Mouse (Mus musculus) natural killer cell, adult 2 months (primary cell): ENCODE measurements around the gene Adora1.

Experiments used
- DNase-seq, 2 experiments: peaks; one replicate each; pipeline ENCODE4 v3.0.0; 2022; ENCODE audit warnings: low spot score in 2 of 2

Adora1 gene

DNA sequence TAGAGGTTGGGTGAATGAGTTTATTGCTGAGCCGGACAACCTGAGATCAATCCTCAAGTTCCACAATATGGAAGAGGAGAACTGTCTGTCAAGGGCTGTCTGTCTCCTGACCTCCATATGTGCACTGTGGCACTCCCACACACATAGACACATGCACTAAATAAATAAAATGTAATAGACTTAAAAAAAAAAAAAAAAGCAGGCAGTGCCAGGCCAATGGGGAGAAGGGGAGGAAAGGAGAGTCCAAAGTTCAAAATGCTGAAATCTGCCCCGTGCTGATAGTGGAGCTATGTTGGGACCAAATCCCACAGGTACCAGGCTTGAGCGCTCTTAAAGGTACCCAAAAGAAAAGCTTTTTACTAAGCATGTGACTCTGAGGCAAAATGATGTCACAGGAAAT lies 2.2 kb upstream of the Adora1 start:
- DNase-seq: no peak

DNA sequence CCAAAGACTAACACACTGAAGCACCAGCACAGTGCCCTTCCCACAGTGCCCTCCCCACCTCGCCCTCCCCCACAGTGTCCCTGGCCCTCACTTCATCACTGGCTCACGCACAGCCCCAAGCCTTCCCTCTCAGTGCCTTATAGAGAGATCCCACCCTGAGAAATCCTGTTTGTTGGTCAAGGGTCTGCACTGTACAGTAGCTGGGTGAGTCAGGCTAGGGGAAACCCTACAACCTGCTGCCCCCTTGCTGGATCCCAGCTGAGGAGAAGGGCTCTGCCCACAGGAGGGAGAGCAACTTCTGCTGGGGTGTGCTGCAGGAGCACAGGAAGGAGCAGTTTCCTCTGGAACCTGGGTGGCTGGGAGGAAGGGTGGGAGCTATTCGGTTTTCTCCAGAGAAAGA lies 911 bp upstream of the Adora1 start:
- no peak for DNase-seq

DNA sequence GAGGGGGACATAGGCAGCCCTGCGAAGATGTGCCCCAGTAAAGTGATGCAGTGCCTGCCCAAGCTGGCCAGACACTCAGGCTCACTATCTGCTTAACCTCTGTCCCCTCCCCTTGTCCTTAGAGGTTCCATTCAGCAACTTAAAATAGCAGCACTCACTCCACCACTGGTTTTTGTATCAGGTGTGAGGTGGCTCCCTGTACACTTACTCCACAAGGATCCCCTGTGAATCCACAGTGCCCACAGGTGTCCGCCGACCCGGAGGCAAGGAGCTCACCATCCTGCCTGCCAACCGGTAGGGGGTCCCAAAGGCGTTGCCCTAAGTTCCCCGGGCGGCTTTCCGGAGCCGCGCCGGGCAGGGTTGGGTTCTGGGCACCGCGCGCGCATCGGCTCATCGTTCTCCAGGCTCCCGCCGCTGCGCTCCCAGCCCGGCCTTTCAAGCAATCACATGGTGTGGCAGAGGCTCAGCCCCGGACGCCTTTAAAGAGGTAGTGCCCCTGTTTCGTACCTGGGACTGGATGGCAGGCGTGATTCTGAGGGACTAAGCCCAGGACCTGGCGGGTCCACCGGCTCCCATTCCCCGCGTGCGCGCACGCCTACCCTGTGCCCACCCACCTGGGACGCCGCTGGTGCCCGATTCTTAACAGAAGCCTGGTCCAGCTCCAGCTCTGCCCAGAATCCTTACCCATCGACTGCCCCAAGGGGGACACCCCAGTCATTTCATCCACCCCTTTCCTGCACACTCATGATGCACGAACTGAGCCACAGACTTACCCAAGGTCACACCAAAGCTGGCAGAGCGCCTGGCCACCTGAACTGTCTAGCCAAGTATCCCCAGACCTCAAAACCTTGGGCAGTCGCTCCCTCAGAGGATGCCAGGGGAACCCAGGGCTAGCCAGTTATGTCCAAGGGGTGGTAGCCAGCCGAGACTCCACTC lies 508 bp downstream of the Adora1 start:
- no peak for DNase-seq

DNA sequence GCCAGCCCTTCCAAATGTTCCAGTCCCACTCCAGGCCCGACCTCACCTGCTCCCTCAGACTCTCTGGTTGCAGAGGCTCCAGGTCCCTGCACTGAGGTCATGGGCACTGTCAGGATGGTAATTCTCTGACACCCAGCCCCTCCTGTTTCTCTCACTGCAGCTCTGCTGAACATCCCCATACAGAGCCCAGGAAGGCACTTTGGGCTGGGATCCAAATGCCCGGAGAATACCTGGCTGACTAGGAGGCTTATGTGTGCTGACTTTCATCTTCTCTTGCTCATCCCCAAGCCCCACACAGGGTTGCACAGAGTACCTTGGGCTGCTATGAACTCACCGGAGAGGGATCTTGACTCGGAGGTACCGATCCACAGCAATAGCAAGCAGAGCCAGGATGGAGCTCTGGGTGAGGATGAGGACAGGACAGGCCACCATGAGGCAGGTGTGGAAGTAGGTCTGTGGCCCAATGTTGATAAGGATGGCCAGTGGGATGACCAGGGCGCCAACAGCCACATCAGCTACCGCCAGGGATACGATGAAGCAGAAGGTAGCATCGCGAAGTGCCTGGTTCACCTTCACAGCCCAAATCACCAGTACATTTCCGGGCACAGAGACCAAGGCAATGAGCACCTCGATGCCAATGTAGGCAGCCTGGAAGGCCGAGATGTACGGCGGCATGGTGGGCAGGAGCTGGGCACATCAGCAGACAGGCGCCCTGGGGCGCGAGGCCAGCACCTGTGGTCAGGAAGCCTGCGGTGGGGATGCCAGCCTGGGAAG lies 1.4 kb downstream of the Adora1 start:
- no peak for DNase-seq

DNA sequence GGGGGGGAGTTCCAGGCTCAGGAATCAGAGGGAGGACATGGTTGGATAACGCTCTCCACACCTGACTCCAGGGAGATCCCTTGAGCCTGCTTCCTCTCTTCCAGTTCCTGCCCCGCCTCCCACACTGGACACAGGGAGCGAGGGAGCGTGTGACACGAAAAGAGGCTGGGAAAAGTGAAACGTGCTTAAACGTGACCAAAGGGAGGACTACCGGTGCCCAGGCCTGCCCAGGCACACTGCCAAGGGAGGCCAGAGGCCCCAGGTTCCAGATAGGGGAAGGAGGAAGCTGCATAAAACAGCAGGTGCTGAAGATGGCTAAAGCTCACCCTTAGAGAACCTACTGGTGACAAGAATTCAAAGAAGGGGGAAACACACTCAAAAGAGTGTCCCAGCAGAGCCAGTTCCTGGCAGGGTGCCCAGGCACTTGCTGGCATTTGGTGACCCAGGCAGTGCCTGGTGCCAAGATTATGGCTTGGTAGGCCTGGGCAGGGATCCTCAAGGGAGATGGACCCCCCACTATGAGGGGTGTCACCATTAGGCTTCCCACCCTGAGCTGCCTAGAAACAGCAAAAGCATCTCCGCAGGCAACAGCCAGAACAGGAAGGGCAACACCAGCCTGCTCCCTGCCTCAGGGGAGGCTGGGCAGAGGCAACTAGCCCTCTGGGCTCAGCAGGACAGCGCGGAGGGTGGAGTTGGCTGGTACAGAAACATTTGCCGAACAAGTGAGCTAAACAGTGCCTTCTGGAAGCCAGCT lies 2.3 kb downstream of the Adora1 start:
- DNase-seq: no peak

DNA sequence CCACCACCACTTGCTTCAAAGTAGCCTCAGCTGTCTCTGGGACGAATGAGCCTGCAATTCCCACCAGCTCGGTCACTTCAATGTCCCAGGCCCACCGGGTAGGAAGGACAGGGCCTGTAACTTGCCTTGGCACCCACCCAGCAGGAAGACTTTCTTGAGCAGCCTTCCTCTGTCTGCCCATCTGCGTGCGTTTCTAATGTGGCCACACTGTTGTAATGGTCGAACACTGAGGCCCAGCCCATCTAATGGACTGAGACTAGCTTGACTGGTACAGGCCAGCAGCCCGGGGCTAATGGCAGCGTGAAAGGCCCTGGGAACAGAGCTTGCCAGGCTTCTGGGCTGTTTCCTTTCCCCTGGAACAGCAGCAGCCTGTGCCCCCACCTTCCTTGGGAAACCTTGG lies 2.9 kb downstream of the Adora1 start:
- no peak for DNase-seq

DNA sequence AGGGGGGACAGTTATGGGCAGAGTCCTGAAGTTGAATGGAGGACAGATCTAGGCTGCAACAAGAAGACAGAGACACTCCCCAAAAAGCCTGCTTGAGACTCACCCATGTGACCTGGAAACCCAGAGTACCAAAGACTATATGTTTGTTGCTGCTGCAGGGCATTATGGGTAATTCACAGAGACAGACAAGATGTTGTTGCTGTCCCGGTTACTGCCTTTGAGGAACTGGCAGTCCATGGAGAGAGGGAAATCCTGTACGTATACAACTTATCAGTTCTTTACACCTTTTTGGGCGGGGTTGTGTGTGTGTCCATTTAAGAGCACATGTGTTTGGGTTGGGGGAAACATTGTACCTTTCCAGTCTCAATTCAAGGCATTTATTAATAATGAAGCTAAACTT lies 3.5 kb downstream of the Adora1 start:
- no peak for DNase-seq

DNA sequence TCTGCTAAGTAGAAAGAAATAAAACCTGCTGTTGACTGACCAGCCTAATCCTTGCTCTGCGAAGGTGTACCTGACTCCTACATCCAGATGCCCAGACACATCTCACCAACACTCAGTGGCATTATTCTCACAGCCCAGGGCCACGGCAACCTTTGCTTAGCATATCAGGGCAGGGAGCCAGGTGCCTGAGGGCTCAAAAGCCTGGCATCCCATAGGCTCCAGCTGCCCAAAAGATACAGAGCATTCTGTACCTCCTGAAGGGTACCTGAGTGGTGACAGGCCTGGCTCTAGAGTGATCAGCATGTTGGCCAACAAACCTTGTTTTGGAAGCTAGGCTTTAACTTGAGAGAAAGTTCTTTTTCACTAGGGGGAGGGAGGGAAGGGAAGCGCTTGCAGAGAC lies 4.0 kb downstream of the Adora1 start:
- no peak for DNase-seq

DNA sequence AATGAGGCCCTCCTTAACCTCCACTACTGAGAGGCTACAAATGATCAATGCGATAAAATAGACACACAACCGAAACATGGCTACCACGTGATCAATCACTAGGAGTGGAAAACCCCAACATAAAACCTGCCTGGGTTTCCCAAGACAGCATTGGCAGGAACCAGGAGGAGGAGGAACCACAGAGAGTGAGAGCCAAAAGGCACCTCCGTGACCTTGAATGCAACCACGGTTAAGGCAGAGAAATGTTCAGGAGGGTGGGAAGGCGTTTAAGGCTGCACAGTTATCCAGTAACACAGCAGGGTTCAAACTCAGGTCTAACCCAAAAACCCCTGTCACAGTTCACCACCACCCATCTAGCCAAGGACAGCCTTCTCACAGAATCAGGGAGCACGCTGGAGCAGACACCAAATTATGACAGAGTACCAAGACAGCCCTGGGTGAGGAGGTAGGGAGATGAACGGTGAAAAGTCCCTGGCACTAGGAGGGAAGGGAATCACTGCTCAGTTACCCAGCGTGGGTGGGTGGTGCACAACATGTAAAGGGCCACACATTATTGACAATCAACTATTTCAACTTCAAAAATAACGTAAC lies 4.5 kb downstream of the Adora1 start:
- DNase-seq: no peak

DNA sequence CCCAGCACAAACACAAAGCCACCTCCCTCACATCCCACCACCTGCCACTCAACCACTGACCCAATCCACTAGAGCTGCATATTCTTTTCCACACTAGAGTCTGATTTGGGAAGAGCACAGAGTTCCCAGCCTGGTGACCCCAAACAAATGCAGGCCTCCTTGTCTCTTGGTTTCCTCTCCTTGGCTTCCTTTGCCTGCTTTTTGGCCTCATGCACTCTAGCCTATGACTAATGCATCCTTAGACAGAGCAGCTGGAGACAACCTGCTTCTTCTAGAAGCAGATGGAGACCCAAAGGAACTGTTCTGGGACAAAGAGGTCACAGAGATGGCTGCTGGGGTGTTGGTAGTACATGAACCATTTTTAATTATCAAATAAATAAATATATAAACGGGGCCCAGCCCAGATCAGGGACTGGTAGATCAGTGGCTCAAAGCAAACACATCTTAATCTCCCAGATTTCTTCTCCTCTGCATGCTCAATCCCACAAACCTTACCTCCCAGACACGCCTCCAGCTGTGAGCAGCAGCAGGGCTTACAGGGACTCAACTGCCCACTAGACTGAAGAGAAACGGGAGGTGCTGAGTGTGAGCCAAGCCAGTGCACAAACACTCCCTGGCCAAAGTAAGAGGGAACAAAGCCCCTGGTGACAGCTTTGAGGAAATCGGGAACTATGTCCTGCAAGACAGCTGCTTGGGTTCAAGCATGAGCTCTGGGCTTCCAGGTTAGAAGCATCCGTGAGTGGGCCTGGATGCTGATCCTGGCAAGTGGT lies 5.2 kb downstream of the Adora1 start:
- DNase-seq: no peak

DNA sequence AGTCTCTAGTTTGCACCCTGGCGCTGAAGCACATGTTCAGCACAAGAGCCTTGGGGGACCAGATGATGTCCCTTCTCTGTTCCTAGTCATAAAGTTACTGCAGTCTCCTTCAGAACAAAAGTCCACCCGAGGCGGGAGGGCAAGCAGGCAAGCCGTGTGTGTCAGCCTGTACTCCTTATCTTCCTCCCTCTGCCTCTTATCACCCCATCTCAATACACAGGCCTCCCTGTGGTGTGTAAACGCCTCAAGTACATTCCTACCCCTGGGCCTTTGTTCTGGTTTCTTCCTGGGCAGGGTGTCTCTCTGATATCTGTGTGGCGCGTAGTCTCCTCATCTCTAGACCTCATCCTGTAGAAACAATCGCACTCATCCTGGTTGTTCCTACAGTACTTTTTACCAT lies 8.5 kb downstream of the Adora1 start:
- DNase-seq: no peak

DNA sequence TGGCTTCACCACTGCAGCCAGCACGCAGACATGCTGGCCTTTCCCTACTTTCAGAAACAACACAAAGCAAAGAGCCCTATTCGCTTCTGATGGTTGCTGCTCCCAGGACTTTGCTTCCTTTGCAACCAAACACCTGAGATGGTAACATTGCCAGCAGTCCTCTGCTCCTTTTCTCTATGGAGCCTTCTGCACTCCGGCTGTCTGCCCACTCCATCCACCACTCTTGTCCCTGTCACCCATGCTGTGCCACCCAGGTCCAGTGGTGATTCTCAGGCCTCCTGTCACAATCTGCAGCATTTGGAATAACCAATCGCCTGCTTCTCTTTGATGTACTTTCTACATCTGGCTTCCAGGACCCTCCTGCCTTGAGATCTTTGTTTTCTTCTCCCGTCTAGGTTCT lies 9.9 kb downstream of the Adora1 start:
- no peak for DNase-seq

DNA sequence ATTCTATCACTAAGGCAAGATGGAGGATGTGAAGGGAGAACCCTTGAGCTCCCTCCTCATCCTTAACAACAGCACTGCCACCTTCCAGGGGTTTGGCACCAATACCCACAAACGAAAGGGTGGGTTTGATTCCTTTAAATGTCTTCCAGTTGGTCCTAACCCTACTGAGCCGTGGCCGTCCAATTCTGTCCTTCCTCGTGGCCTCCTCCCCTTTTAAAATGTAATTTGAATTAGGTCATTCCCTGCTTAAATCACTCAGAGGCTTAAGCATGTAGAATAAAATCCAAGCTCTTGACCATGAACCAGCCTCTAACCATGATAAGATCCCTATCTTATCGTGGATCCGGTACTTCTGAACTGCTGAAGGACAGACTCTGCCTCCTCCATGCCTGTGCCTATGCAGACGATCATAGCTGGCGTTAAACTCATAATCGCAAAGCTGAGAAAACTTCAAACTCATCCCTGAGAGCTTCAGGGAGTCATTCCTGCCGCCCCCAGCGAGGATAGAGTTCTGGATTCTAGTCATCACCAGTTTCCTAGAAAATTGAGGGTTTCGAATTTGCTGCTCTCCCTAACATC lies 10.5 kb downstream of the Adora1 start:
- DNase-seq: no peak

DNA sequence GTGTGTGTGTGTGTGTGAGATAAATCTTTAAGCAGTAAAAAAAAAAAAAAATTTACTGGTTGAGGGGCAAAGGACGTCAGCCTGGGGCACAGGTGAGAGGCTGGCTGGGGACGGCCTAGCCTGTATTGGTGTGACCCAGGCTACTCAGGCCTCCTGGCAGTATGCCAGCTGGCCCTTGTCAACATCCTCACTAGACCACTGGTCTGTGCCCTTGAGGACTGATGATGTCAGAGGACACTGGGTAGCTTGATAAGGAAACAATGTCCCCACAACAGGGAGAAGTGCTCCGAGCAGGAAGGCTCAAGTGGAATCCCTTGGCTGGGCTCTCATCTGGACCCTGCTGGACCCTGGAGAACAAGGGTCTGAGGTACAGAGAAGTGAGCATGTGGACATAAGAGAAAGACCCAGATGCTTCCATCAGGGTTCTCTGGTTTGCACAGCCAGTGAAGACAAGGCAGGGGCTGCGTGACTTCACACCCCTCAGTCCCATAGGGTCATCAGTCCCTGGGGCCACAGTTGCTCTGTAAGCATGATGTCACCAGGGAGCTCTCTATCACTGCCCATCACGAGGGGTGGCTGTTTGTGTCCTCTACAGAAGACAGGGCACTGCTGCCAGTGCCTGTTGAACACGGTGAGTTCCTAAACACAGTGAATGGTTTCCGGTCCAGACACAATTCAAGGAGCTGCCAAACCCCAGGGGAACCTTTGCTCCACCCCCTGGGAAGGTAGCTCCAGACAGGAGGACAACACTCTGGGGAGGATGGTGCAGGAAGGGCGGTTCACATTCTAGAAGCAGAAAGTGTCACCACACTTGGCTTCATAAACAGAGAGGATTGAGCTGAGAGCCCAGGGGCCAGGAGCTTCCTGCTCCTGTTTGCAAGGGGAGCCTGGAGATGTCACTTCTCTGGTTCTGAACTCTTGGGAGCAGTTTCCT lies 12.8 kb downstream of the Adora1 start:
- DNase-seq: no peak

DNA sequence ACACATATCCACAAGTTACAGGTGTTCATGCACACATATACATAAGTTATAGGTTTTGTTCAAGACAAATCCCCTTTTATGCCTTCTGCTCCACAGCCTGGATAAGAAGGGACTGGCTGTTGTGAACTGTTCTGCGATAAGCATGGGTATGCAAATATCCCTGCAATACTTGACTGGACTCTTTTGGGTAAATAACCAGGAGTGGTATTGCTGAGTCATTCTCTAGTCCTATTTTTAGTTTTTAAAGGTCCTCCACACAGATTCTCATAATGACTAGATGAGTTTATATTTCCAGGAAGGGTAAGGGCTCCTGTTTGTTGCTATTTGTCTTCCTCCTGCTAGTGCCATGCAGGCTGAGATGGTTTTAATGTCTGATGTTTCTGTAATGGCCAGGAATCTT lies 14.1 kb downstream of the Adora1 start:
- no peak for DNase-seq

DNA sequence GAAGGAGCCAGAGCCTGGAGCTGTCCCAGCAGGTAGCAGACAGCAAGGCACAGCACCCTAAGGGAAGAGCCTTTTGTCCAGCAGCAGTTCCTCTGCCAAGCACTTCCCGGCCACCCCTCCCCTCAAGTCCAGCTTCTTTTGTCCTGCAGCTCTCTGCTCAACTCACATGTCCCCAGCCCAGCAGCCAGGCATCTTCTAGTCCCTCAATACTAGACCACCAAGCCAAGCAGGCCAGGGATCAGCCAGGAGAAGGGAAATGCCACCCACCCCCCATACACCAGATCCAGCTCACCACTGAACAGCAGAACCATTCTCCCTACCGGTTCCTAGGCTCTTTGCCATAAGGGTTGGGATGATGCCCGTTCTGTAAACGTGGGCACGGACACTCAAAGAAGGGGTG lies 15.6 kb downstream of the Adora1 start:
- no peak for DNase-seq

DNA sequence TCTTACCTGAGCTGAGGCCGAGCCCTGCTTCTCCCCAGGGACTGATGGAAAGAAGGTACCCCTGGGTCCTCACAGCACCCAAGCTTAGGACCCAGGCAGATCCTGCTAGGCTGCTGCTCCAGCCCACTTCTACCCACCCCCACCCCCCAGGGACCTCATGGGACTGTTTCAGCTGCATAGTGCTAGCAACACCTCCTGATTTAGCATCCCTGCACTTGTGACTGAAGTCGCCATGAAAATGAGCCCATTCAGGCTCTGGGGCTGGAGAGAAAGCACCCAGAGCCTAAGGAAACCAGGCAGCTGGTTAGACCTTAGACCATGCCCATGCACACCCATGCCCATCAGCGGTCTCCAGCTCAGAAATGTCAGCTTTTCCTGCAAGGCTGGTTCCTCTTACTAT lies 17.3 kb downstream of the Adora1 start:
- DNase-seq: no peak

DNA sequence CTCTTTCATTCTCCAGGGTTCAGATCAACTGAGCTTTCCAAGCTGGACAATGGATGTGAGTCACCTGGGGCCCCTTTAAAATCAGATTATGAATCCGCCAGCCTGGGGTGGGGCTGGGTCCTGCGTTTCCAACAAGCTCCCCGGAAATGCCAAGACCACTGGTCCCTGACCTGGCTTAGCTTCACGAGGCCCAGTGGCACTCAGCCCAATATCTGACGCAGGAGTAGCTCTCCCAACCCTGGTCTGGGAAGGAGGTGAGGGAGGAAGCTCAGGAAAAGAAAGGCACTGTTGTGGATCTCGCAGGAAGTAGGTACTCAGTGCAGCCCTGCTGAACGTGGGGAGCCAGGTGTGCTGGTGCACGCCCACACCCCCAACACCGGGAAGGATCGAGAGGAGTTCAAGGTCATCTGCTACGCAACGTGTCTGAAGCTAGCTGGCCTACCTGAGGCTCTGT lies 18.2 kb downstream of the Adora1 start:
- DNase-seq: no peak

DNA sequence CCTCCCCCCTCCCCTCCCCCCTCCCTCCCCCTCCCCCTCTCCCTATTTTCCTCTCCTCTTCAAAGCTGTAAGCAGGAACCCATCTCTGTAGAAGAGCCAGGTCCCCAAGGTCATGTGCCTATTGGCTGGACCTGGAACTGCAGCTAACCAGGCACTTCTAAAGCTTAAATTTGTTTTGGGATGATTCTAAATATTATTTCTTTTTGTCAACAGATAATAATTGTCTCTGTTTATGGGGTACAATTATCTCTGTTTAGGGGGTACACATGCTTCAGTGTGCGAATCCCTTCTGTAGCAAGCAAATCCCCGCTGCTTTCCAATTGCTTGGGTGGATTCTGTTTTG lies 18.6 kb downstream of the Adora1 start:
- no peak for DNase-seq
